10 mouse cellular contexts compared by ENCODE assay signal in genomic region chr11:113339770-113340169, GRCm38 (mm10).
A peak's percentile ranks its signal among the peaks of the same experiment; 100 is the strongest.
DNase-seq lines count a peak whose midpoint lies in the region; ATAC-seq and TF ChIP-seq lines count a peak whose summit lies in the region.
"Had no signal": no experiment of that assay in that cellular context is flagged by ENCODE, and none has a peak within 500 bp of the region (broad histone marks: within the 10 kb centered on the region; RNA-seq: fewer than 3 reads in every experiment).

No protein-coding gene starts in this region.

- ATAC-seq in liver, postnatal 0 days, result no peak
- ATAC-seq in liver, embryonic 11.5 days (replicated peaks; ENCODE audit: low FRiP score), result no peak

- TF ChIP-seq EP300 in liver, postnatal 0 days (IDR thresholded peaks at IDR 0.05; ENCODE audit: low read depth), result no peak

- H3K9ac ChIP-seq in liver, postnatal 0 days (replicated peaks), result no peak overlapping the region
- no peak overlapping the region for H3K9ac ChIP-seq in liver, embryonic 11.5 days (ENCODE audit: low read depth, low read length)
- H3K9ac ChIP-seq: embryonic facial prominence, embryonic 15.5 days had no signal

- no peak overlapping the region for H3K4me2 ChIP-seq in liver, postnatal 0 days (ENCODE audit: low read depth, low read length)
- no peak overlapping the region for H3K4me2 ChIP-seq in liver, embryonic 11.5 days
- H3K4me2 ChIP-seq: embryonic facial prominence, embryonic 15.5 days had no signal

- DNase-seq in liver, postnatal 0 days, result peak; percentile 23
- DNase-seq in liver, embryonic 11.5 days (ENCODE audit: low spot score), result no peak
- peak; percentile 68 for DNase-seq in brain, adult 2 months (ENCODE audit: low read depth, low spot score)
- peak; percentile 56 for DNase-seq in naive thymus-derived CD4-positive, alpha-beta T cell, adult 2 months (ENCODE audit: low read depth)
- peak; percentile 64 for DNase-seq in thymus, postnatal 0 days (ENCODE audit: low spot score)
- DNase-seq in kidney, adult 8-10 months, result no peak
- no peak for DNase-seq in forebrain, embryonic 10.5 days (ENCODE audit: extremely low spot score, low spot score)
- no peak for DNase-seq in urinary bladder, postnatal 25 days (ENCODE audit: low spot score)

- WGBS in liver, postnatal 0 days (ENCODE audit: insufficient replicate concordance), result 31% methylated on average over 8 of the region's 8 CpGs
- whole genome bisulfite sequencing in liver, embryonic 11.5 days, result 64% methylated on average over 8 of the region's 8 CpGs
- 89% methylated on average over 8 of the region's 8 CpGs for WGBS in forebrain, embryonic 10.5 days

- TF ChIP-seq CTCF in liver, postnatal 0 days (IDR thresholded peaks at IDR 0.05; ENCODE audit: low read depth), result no peak

- H3K4me1 ChIP-seq in liver, postnatal 0 days (ENCODE audit: insufficient read depth), result no peaks in the 10 kb centered on the region
- no peaks in the 10 kb centered on the region for H3K4me1 ChIP-seq in liver, embryonic 11.5 days (replicated peaks; ENCODE audit: control insufficient read depth, insufficient read depth, low read length)
- H3K4me1 ChIP-seq in forebrain, embryonic 10.5 days, result peaks cover 13% of the 10 kb centered on the region

- H3K27ac ChIP-seq in liver, postnatal 0 days (ENCODE audit: low read depth), result no peak overlapping the region
- no peak overlapping the region for H3K27ac ChIP-seq in liver, embryonic 11.5 days (ENCODE audit: low read depth, low read length)
- no peak overlapping the region for H3K27ac ChIP-seq in forebrain, embryonic 10.5 days
- H3K27ac ChIP-seq: embryonic facial prominence, embryonic 15.5 days had no signal

- H3K4me3 ChIP-seq in liver, postnatal 0 days (ENCODE audit: low read depth, low read length), result no peak overlapping the region
- H3K4me3 ChIP-seq in liver, embryonic 11.5 days (ENCODE audit: low read depth, low read length), result no peak overlapping the region
- no peak overlapping the region for H3K4me3 ChIP-seq in forebrain, embryonic 10.5 days
- H3K4me3 ChIP-seq: embryonic facial prominence, embryonic 15.5 days; megakaryocyte, embryonic 14.5 days had no signal

- H3K9me3 ChIP-seq in liver, postnatal 0 days (ENCODE audit: low read length), result no peaks in the 10 kb centered on the region
- no peaks in the 10 kb centered on the region for H3K9me3 ChIP-seq in liver, embryonic 11.5 days (ENCODE audit: control insufficient read depth, low read length)
- H3K9me3 ChIP-seq in forebrain, embryonic 10.5 days, result no peaks in the 10 kb centered on the region; the same call in 1 of the 2 replicates
- H3K9me3 ChIP-seq: embryonic facial prominence, embryonic 15.5 days had no signal

- 0 out of 2 replicates have a peak, but pooled peaks cover 7% of the 10 kb centered on the region for H3K36me3 ChIP-seq in liver, postnatal 0 days (replicated peaks; ENCODE audit: insufficient read depth, low read length)
- no peaks in the 10 kb centered on the region for H3K36me3 ChIP-seq in liver, embryonic 11.5 days (ENCODE audit: control insufficient read depth, insufficient read depth, low read length)
- H3K36me3 ChIP-seq in forebrain, embryonic 10.5 days (replicated peaks), result no peaks in the 10 kb centered on the region
- H3K36me3 ChIP-seq: embryonic facial prominence, embryonic 15.5 days had no signal

- H3K27me3 ChIP-seq in liver, postnatal 0 days (ENCODE audit: insufficient read depth, low read length), result no peaks in the 10 kb centered on the region
- no peaks in the 10 kb centered on the region for H3K27me3 ChIP-seq in liver, embryonic 11.5 days (replicated peaks; ENCODE audit: control insufficient read depth, insufficient read depth, low read length)
- peaks cover 4% of the 10 kb centered on the region; the same call in 1 of the 2 replicates for H3K27me3 ChIP-seq in forebrain, embryonic 10.5 days (ENCODE audit: poor library complexity, severe bottlenecking)
- H3K27me3 ChIP-seq: embryonic facial prominence, embryonic 15.5 days; megakaryocyte, embryonic 14.5 days had no signal

Comparison
In these comparisons a context has a peak if more than half of its experiments do, and no peak if none do; other contexts are left out.
1. DNase-seq: peak in liver, postnatal 0 days (single experiment), brain, adult 2 months (single experiment), naive thymus-derived CD4-positive, alpha-beta T cell, adult 2 months (single experiment) and thymus, postnatal 0 days (single experiment); none in liver, embryonic 11.5 days (single experiment), kidney, adult 8-10 months (0 of 2), forebrain, embryonic 10.5 days (single experiment) and urinary bladder, postnatal 25 days (single experiment).